Mouse (Mus musculus) adipocyte (in vitro differentiated cells): Measurements from ENCODE around the gene Fam213a.
A peak's percentile ranks its signal among the peaks of the same experiment; 100 is the strongest.
"Not testable (repeated sequence)": the region's sequence is repeated elsewhere in the genome, so short reads cannot be mapped to it uniquely, and the experiment has no call there.

ENCODE experiments used
- DNase-seq: peaks from one replicate; pipeline ENCODE4 v3.0.0-alpha.2; 2016; ENCODE audit warnings: low spot score

Fam213a gene

DNA sequence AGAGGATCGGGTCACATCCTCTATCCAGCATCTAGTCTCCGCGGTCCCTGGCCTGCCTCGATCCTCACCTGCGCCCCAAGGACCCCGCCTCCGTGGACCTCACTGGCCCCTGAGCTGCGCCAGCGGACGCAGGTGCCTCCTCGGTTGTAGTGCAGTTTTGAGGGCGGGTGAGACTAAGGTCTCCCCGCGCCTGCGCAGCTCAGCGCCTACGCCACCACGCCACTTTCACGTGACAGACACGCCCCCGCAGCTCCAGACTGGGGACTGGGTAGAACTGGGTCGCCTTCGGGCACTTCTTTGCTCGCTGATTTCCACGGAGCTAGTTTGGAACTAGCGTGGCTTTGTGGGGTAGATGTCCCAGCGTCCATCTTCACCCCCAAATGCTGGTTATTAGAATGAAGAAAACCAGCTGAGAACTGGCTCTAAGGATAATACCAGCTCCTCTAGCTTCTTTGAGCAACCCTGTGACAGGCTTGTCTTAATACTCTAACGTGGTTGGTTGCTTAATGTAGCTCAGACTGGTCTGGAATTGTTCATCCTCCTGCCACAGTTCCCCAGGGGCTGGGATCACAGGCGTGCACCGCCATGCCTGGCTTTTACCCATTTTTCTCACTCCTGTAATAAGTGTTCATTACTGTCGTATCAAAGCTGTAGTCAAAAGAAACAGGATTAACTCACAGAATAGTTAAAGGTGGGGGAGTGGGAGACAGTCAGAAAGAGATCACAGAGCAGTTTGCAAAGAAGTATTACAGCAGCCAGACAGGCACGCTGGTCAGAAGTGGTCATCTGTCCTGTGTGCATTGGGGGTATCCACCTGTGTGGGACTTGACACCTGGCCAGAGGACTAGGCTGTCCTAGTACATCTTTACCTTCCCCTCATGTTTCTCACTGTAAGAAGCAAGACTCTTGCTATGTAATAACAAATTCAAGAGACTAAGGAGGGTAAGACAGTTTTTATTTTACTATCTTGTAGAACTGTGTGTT, at the start of gene Fam213a:
TSS of gene Fam213a (minus strand) at position 159 of the 984 bp plus-strand sequence.
- DNase-seq = peak; percentile 78

DNA sequence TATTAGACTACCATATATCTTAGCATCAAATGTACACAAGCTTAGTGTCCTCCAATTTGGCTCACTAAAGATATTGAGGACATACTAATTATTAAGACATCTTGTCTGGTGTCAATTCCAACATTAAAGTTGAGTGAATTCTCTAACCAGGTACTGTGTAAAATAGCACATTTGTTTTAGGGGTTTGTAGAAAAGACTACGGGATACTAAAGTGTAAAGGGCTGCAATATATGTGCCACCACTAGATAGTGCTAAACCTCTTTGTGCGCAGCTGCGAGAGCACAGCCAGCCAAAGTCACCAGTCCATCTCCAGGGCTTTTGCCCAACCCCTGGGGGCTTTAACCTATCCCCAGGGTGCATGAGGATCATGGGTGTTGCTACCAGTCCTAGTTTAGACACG, 39.6 kb upstream of the Fam213a start:
- not testable (repeated sequence) for DNase-seq

DNA sequence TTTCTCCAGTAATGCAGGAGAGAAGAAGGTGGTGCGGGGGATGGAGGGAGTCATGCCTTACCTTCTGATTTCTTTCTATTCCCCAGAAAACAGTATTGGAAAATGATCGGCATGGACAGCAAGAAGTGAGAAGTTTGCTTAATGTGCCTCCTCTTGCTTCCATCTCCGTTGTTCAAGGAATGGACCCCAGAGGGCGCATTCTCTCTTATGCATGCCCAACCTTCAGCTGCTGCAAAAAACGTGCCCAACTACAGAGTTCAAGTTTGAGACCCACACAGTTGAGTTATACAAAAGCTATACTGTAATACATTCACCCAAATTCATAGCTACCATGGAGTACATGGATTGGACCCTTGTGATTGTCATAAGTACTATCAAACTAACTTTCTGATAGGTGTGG, 38.9 kb upstream of the Fam213a start:
- DNase-seq = no peak

DNA sequence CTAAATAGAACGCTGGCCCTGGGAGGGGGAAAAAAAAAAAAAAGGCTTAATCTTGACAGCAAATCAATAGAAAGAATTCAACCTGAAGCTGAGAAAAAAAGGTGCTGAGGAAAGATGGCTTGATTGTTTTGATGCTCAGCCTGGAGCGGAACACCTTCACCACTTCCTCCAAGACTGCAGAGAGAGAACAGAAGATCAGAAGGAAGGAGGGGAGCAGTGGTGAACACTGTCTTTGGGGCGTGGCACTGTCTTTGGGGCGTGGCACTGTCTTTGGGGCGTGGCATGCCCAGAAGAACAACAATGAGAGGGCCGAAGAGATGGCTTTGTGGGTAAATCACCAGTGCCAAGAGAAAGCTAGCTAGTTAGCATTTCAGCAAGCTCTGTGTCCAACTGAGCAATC, 36.9 kb upstream of the Fam213a start:
- no peak for DNase-seq

DNA sequence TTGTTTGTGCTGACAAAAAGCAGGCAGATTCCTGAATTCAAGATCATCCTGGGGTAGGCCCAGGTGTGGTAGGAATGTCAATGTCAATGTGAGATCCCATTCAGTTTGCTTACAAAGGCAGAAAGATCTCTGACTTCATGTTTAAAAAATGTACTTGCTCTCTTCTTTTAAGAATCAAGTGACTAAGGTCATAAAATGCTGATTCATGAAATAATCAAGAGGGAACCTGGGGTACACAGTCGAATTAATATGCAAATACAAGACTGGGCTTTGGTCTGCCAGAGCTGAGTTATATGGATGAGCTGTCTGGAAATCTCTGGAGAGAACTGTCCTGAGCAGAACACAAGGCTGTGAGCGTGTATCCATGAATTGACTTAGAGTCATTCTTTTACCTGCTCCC, 33.8 kb upstream of the Fam213a start:
- no peak for DNase-seq

DNA sequence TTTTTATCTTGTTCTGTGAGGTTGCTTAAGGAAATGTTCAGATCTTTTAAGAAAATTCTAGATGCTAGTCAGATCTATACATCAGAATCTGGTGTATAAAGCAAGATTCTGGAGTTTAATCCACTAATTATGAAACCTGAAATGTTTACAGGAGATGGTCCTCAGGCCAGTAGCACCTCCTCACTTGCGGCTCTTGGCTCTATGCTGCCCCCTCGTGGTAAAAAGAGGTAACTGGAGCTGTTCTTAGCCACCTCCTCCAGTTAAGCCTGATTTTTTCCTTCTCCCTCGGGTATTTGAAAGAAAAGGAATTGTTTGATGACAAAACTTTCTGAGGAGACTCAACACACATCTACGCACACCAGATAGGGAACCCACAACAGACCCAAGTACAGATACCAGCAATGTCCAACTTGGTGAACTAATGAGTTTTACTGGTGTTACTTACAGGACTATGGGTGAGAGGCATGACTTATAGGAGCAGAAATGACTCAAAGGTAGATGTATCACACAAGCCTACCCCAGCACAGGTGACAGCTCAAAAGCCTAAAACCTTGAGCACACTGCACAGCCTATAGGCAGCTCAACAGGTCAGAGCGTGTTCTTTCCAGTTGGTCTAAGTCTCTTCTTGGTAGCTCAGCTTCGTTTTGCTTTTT, 21.7 kb upstream of the Fam213a start:
- DNase-seq = peak; percentile 66

DNA sequence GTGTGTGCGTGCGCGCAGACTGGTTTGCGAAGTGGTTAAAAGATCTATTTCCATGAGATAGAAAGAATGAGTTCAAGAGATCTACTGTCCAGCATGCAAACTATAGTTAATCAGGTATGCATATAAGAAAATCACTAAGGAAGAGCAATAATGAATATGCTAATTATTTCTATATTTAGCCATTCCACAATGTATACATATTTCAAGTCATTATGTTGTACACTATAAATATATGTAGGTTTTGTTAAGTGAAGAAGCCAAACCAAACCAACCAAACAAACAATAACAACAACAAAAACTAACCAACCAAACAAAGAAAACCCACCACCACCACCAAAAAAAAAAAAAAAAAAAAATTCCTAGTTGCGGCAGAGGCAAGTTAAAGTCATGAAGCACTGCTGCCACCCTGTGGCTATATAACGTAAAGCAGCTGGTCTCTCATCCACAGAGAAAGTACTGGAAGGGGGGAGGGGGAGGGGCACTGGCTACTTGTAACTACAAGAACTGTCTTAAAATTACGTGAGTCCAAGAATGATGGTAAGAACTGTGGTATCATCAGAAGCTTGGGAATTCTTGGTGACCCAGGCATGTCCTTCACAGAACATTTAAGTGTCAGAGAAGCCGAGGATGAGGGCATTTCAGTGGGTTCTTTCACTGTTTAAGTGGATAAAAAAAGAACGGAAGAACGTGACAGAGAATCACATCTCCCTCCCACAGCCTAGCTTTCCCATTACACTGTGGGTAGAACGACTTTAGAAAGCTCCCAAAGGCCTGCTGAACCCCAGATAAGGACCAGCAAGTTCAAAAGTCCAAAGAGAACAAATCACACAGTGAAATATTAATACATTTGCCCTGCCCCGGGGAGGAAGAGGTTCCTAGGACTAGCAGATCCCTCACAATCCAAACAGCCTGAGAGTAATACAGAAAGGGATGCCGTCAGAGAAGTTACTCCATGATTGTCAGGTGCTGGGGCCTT, 19.8 kb upstream of the Fam213a start:
- DNase-seq = peak; percentile 85

DNA sequence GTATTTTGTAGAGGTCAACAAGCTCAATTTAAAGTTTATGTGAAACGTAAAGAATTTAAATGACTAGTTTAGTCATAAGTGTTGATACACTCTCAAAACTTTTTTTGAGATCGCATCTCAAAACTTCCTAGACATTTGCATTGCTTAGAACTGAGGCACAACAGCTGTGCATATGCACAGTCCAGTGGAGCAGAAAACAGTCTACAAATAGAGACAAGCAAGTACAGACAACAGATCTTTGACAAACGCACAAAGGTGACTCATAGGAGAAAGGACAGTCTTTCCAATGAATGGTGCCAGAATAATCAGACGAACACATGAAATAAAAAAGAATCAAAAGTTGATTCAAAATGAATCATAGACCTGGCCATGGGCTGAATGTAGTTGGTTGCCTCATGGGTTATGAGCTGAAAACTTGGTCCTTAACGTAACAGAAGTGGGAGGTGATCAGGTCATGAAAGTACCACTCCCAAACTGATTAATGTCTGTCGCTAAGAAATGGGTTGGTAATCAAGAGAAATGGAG, 17.5 kb upstream of the Fam213a start:
- no peak for DNase-seq

DNA sequence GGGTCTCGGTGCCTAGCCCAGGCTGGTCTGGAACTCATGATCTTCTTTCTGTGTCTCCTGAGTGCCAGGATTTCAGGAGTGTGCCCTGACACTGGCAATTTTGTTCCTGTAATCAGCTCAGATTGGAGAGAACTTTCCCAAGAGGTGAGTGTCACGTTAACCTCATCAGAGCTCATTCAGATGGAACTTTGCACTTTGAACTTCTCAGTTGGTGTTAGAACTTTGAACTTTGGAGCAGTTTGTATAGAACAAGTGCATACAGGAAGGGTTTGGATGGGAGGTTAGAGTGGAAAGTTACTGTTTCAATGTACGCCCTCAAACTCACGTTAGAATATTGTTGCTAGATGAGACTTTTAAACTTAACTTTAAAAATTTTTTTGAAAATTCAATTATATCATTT, 15.7 kb upstream of the Fam213a start:
- DNase-seq = no peak

DNA sequence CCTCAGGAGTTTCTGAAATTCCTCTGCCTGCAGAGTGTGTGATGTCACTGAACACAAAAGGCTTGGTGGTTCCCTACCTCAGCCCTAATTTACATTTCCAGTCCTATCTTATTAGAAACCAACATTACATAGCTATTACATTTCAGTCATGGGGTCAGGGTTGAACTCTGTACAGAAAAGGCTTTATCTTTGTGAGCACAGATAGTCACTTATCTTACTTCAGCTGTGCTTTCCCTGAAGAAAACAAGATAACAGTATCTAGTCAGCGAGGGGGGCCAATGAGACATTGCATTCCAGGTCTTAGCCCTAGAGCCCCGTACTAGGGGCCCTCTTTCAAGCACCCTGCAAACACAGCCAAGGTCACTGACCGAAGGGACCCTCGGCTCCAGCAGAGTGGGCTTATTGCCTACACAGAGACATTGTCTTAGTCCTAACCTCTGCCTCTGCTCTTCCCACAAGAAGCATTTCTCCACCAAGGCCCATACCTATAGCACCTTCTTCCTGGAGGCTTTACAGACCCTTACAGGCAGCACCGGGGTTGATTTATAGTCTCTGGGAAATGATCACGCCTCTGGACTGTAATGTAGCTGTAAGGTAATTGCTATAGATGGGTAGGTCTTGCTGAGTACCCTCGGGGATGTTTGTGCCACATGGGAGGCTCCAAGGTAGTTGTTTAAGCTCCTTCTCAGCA, 12.2 kb upstream of the Fam213a start:
- no peak for DNase-seq

DNA sequence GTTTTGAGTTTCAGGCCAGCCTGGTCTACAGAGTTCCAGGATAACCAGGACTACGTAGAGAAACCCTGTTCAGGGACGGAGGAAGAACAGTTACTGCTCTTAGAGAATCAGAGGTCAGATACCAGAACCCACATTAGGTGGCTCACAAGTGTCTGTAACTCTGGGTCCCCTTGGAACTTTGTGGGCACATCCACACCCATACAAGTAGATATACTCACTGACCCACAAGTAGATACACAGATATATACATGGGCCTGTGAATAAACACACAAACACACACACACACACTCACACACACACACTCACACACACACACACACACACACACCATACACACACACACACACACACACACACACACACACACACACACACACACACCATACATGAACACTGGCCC, 11.5 kb upstream of the Fam213a start:
- DNase-seq = no peak

DNA sequence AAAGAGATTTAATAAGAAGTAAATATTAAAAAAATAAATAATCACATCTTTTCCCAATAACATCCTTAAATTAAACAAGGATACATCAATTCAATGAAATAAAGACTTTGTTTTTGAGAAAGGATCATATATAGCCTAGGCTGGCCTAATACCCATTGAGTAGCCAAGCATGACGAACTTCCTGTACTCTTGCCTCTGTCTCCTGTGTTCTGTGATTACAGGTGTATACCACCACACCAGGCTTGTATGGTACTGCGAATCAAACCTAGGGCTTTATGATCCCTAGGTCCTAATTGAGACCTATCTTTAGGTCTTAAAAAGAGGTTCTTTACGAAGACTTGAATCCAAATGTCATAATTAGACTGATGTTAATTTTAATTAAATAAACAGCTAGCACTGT, 7.7 kb upstream of the Fam213a start:
- no peak for DNase-seq

DNA sequence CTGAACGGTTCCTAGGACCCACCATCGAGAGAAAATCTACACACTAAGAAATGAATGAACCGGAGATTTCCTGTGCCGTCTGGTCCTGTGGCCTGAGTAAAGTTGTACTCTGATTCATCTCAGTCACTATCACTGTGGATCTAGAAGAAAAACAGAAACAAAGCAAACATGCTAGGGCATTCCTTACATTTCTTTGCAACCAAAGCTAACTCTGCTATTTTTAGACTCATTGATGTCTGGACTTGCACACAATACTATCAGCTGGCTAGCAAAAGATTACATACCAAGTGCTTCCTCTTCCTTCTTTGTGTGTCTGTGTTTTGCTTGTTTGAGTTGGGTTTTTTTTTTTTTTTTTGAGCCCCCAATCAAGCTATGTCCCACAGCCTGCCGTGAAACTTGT, 3.9 kb upstream of the Fam213a start:
- DNase-seq = no peak

DNA sequence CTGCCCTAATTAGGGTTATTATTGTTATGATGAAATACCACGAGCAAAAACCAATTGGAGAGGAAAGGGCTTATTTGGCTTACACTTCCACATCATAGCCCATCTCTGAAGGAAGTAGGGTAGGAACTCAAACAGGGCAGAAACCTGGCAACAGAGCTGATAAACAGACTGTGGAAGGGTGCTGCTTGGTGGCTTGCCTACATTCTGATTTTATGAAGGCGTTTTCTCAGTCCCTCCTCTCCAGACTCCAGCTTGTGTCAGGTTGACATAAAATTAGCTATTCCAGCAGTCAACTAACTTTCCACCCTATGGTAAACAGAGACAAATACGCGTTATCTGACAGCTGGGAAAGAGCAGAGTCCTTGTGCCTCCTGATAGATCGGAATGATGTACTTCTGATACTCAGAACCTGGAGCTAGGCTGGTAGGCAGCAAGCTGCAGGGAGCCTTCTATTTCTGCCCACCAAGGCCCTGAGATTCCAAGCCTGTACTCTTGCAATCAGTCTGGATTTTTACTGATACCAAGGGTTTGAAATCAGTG, 1.2 kb upstream of the Fam213a start:
- DNase-seq = no peak

DNA sequence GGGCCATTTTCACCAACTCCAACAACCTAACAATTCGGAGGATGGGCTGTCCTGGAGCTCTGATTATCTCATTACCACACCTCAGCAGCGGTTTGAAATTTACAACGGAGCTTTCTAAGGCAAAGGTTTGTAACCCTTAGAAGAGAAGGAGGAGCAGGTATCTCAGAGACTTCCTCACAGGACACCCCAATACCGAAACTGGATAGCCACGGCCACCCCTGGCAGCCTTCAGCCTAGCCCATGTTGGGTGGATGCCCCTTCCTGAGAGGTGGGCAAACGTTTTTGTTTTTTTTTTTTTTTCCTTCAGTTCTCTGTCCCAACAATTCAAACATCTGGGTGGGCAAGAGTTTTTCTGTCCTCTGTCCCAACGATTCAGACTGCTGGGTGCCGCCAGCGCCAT, 445 bp downstream of the Fam213a start:
- DNase-seq = peak; percentile 21

DNA sequence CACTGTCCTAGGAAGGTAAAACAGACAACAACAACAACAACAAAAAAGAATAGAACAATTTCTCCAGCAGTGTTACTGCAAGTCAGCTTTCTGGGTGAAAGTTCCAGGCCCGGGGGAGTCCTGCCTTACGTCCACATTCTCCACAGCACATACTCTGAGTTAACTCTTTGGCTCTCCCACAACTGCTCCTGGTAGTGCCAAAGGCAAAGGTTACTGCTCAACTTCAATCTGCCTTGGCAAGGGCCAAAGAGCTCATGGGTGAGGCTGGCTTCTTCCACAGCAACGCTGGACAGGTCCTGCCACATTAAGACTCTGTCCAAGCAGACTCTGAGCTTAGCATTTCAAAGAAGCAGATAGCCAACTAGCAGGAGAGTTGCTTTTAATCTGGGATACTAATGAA, 1.7 kb downstream of the Fam213a start:
- peak; percentile 92 for DNase-seq

DNA sequence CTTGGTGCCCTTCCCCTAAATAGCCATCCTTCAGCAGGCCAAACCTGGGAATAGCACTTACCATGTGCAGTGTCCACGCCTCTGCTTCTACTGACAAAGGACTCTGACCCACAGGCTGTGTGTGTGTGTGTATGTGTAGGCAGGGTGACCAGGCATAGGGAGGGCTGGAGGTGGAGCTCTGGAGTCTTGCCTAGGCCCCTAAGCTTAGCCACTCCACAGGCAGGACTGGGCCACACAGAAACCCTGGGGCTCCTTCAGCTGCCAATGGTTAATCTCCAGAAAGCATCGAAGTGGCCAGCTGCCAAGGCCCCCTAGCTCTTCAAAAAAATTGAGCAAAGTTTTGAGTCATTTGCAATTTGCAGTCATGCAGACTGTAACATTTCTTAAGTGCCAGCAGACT, 5.5 kb downstream of the Fam213a start:
- DNase-seq = peak; percentile 54

DNA sequence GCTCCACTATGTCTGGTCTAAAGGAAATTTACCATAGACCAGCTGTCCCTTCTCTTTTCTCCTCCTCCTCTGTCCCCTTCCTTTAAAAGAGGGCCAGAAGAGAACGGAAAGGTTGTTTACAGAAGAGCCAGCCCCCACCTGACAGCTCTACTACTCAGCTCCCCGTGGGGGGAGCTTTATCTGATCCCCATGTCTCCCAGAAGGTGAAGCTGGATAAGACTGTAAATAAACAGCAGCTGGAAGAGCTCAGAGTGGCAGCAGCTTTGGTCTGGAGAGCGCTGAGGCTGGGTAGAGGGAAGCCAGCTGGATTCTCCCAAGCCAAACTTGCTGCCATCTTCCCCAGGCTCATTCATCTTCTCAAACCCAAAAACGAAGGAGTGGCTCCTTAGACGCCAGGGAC, 5.9 kb downstream of the Fam213a start:
- no peak for DNase-seq

DNA sequence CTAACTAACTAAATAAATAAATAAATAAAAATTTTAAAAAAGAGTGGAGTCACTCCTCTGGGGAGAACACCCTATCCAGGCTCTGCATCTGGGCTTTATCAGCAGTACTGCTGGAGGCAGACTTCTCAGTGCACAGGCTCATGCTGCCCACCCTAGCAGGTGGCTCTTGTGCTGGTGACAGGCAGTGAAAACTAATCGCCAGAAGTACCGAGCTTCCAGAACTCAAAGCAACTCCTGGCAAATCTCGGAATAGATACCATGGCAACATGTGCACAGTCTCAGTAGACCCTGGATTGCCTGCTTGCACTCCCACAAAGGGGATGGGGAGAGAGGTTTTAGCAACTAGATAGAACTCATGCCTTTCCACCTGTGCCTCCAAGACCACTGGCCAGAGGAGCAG, 6.7 kb downstream of the Fam213a start:
- no peak for DNase-seq

DNA sequence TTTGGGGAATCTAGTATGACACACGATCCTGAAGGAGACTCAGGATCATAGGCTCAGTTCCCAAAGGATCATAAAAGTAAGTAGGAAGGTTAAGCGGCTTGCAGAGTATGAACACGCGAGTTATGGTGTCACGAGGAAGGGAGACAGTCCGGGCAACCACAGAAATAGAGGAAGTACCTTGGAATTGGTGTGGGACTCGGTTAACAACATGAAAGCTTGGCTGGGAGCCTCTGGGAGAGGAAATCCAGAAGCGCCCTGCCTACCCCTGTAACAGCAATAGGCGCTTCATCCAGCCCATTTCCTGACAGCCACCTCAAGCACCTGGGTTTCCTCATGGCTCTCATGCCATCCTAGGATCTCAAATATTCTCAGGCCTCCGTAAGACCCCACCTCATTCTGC, 7.3 kb downstream of the Fam213a start:
- no peak for DNase-seq

DNA sequence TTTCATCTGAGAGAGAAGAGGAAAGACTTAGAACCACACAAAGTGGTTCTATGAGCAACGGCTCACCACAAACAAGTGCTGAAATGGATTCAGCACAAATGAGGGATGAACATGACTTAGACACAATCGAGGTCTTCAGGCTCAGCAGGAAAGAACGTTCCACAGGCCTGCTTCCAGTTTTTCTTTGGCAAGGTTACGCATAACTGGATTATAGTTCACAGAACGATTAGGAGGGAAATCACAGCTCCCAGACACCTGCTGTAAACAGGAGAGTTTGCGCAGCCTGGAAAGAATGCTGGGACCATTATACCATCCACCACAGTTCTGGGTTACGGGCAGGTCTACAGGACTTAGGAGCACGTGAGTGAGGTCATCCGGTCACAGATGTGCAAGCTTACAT, 7.9 kb downstream of the Fam213a start:
- peak; percentile 30 for DNase-seq
